Comparison of ENCODE assay signal across 1 mouse cellular context in the genomic region with DNA sequence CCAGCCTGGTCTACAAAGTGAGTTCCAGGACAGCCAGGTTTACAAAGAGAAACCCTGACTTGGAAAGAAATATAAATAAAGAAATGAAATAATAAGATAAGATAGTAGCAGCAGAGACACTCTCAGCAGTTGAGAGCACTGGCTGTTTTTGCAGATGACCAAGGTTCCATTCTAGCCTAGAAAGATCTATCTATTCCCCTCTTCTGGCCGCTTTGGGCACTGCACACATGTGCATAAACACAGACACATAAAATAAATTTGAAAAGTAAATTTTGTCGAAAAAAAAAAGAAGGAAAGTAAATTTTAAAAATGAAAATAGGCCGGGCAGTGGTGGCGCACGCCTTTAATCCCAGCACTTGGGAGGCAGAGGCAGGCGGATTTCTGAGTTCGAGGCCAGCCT.
TF ChIP-seq lines count a peak whose summit lies in the region.

No protein-coding gene starts in this region.

TF ChIP-seq in myocyte, 11 proteins besides CTCF, POLR2A, EP300 and RAD21 (continued from another document):
- TF ChIP-seq MAX (IDR thresholded peaks at IDR 0.05; ENCODE audit: low read depth) = no peak
- TF ChIP-seq TCF3 (IDR thresholded peaks at IDR 0.05; ENCODE audit: insufficient read length, low read depth) = no peak
- no peak for TF ChIP-seq E2F4 (IDR thresholded peaks at IDR 0.05; ENCODE audit: insufficient read depth)
- TF ChIP-seq USF1 (IDR thresholded peaks at IDR 0.05; ENCODE audit: low read depth) = no peak
- TF ChIP-seq MYOD1 (IDR thresholded peaks at IDR 0.05; ENCODE audit: control insufficient read depth in 1 of 3, insufficient read length in 2 of 3, low read depth in 2 of 3) = no peak
- TF ChIP-seq CEBPB (IDR thresholded peaks at IDR 0.05; ENCODE audit: insufficient read depth, poor library complexity, severe bottlenecking) = no peak
- TF ChIP-seq REST (IDR thresholded peaks at IDR 0.05; ENCODE audit: insufficient read depth, insufficient read length) = no peak
- no peak for TF ChIP-seq MYOG (IDR thresholded peaks at IDR 0.05; ENCODE audit: control insufficient read depth in 1 of 3, insufficient read depth in 1 of 3, insufficient read length in 2 of 3, low read depth in 2 of 3)
- no peak for TF ChIP-seq SRF (IDR thresholded peaks at IDR 0.05; ENCODE audit: control insufficient read depth, insufficient read length, low read depth)
